Mouse (Mus musculus): ENCODE data around the gene Prickle1. TPM values are rescaled to one million over a fixed set of nuclear protein-coding genes. Genes with fewer than 3 reads are reported as not detected.

The Prickle1 gene
- polyA plus RNA-seq, 1 experiment from 2014 or later, result 2.9 TPM

DNA sequence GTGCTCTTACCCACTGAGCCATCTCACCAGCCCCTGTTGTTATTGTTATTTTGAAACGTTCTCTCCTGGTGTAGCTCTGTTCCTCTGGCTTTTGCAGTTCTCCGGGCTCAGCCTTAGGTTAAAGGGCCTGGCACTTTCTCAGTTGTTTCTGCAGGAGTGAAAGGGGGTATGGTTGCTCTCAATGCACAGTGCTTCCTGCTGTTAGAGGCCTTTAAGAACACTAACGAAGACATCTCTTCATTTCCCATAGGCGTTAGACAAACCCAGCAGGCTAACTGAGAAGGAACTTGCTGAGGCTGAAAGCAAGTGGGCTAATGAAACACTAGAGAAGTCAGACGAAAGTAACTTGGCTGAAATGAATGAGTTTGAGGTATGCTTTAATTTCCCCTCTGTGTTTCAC is 136.3 kb downstream of the Prickle1 start:
- no peak overlapping the region for H3K4me2 ChIP-seq (ENCODE audit: low read depth, low read length)
- no peaks in the 10 kb centered on the region for H3K9me3 ChIP-seq (replicated peaks; ENCODE audit: control insufficient read depth, low read length)
- H3K27ac ChIP-seq (ENCODE audit: low read length), result no peak overlapping the region
- no peak for ATAC-seq (ENCODE audit: low read depth)
- H3K4me3 ChIP-seq (ENCODE audit: low read depth, low read length), result no peak overlapping the region
- H3K36me3 ChIP-seq (ENCODE audit: control insufficient read depth, insufficient read depth), result no peaks in the 10 kb centered on the region
- H3K9ac ChIP-seq (ENCODE audit: low read depth, low read length), result no peak overlapping the region
- 78% methylated on average over 5 of the region's 5 CpGs for WGBS (ENCODE audit: insufficient replicate concordance)
- H3K27me3 ChIP-seq (ENCODE audit: control insufficient read depth, insufficient read depth, low read depth, low read length), result no peaks in the 10 kb centered on the region
- no peaks in the 10 kb centered on the region for H3K4me1 ChIP-seq (ENCODE audit: control insufficient read depth, low read depth, low read length)

DNA sequence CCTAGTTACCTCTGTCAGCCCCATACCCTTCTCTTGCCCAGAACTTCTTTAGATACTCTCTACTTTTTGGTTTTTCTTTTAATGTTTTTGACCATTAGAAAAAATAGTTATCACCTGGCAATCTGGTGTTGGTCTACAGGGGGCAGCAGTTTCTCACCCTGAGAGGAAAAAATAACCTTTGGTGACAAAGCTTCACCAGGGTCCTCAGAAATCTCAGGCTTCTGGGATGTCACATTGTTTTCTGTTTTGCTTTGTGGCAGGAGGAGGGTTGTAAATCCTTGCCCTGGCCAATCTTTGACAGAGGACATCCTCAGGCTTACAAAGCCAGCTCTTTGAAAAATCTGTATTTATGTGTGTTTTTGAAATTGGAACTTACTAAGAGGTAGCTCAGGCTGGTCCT is 139.7 kb downstream of the Prickle1 start:
- no peaks in the 10 kb centered on the region for H3K4me1 ChIP-seq (ENCODE audit: control insufficient read depth, low read depth, low read length)
- H3K4me3 ChIP-seq (ENCODE audit: low read depth, low read length), result no peak overlapping the region
- H3K36me3 ChIP-seq (ENCODE audit: control insufficient read depth, insufficient read depth), result no peaks in the 10 kb centered on the region
- H3K27me3 ChIP-seq (ENCODE audit: control insufficient read depth, insufficient read depth, low read depth, low read length), result no peaks in the 10 kb centered on the region
- H3K9me3 ChIP-seq (replicated peaks; ENCODE audit: control insufficient read depth, low read length), result no peaks in the 10 kb centered on the region
- ATAC-seq (ENCODE audit: low read depth), result no peak
- H3K9ac ChIP-seq (ENCODE audit: low read depth, low read length), result no peak overlapping the region
- no peak overlapping the region for H3K4me2 ChIP-seq (ENCODE audit: low read depth, low read length)
- no peak overlapping the region for H3K27ac ChIP-seq (ENCODE audit: low read length)

DNA sequence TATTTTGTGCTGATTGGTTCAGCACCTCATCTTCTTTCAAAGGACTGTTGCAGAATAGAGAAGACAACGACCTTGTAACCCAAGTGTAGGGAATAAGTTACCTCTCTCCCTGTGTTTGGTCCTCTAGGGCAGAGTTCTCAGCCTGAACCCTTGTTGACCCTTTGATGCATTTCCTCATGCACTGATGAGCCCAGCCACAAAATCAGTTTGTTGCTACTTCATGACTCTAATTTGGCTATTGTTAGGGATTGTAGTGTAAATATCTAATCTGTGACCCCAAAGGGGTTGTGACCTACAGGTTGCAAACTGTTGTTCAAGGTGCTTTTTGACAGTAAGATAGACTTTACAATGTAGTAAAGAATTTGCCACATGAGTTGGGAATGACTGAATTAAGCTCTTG is 142.4 kb downstream of the Prickle1 start:
- Histone ChIP-seq H3K27me3 (ENCODE audit: control insufficient read depth, insufficient read depth, low read depth, low read length) (no peaks in the 10 kb centered on the region), H3K9ac (ENCODE audit: low read depth, low read length) (no peak overlapping the region), H3K4me1 (ENCODE audit: control insufficient read depth, low read depth, low read length) (no peaks in the 10 kb centered on the region), H3K9me3 (replicated peaks; ENCODE audit: control insufficient read depth, low read length) (no peaks in the 10 kb centered on the region), H3K36me3 (ENCODE audit: control insufficient read depth, insufficient read depth) (no peaks in the 10 kb centered on the region), H3K4me3 (ENCODE audit: low read depth, low read length) (no peak overlapping the region), H3K4me2 (ENCODE audit: low read depth, low read length) (no peak overlapping the region), H3K27ac (ENCODE audit: low read length) (no peak overlapping the region)
- no peak for ATAC-seq (ENCODE audit: low read depth)
- 70% methylated on average over 1 of the region's 1 CpGs for WGBS (ENCODE audit: insufficient replicate concordance)

Other genes starting within 250 kb of the Prickle1 start
- 53.0 and 62.8 TPM in 2 replicates for gene Zcrb1, start 197.6 kb downstream of the Prickle1 start, polyA plus RNA-seq (2015; fragmentation: Nextera tagmentation; extraction: Ambion mirVana)
- gene Pphln1, start 197.5 kb downstream of the Prickle1 start, polyA plus RNA-seq (2015; fragmentation: Nextera tagmentation; extraction: Ambion mirVana), result 14.2 and 14.5 TPM in 2 replicates